Mouse (Mus musculus): Measurements from ENCODE around the gene Pde6h. TPM values are rescaled to one million over a fixed set of nuclear protein-coding genes. Genes with fewer than 3 reads are reported as not detected.

The Pde6h gene
- total RNA-seq, 2 experiments from 2014 or later = 0.04 to 0.11 TPM

GRCm38 (mm10) chr6:136939326-136940187 is 15.9 kb downstream of the Pde6h start:
- ATAC-seq (ENCODE audit: poor library complexity, severe bottlenecking) = peak; percentile 52

GRCm38 (mm10) chr6:136940188-136940960 is 16.7 kb downstream of the Pde6h start:
- ATAC-seq (ENCODE audit: poor library complexity, severe bottlenecking) = 0 out of 2 replicates have a peak, but pooled peaks have one; percentile 0

- peak; percentile 33 for ATAC-seq (ENCODE audit: poor library complexity, severe bottlenecking)
Measured at GRCm38 (mm10) chr6:136941051-136942021, 17.7 kb downstream of the Pde6h start, which contains the start of gene Arhgdib. Arhgdib (minus strand) TSS chr6:136941899.

DNA sequence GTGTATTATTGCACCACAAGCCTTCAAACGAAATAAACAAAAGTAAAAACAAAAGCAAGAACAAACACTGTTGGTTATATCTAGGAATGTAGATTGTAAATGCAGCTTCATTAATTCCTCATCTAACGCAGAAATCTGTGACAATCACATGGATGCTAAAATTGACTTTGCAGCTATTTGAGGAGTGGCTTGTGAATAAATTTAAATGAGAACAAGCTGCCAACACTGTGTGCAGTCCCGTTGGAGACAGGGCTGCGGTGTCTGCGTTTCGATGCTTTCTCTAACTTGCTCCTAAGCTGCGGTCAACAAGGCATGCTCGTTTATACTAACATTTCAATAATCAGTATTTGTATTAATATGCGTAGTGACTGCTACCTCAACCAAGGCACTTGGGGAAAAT is 18.6 kb downstream of the Pde6h start:
- no peak for ATAC-seq (ENCODE audit: poor library complexity, severe bottlenecking)

GRCm38 (mm10) chr6:136943392-136943791 is 19.8 kb downstream of the Pde6h start:
- 0 out of 2 replicates have a peak, but pooled peaks have one; percentile 0 for ATAC-seq (ENCODE audit: poor library complexity, severe bottlenecking)

DNA sequence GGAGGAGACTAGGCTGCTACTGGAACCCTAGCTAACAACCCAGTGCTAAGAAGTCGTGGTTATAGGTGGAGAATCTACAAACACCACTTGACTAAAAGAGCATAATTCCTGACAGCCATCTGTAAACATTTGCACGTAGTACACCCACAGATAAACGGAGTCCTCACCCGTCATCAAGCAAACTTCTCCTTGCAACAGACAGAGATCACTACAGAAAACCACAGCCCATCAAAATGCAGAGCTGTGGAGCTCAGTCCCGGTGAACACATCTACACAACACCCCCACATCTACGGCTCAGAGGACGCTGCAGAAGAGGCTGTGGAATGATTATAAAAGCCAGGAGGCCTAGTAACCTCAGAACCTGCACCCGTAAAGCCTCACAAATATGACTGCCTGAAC is 20.9 kb downstream of the Pde6h start:
- ATAC-seq (ENCODE audit: poor library complexity, severe bottlenecking) = no peak

- peak; percentile 87 for ATAC-seq (ENCODE audit: poor library complexity, severe bottlenecking)
Measured at GRCm38 (mm10) chr6:136946241-136946640, 22.6 kb downstream of the Pde6h start.

DNA sequence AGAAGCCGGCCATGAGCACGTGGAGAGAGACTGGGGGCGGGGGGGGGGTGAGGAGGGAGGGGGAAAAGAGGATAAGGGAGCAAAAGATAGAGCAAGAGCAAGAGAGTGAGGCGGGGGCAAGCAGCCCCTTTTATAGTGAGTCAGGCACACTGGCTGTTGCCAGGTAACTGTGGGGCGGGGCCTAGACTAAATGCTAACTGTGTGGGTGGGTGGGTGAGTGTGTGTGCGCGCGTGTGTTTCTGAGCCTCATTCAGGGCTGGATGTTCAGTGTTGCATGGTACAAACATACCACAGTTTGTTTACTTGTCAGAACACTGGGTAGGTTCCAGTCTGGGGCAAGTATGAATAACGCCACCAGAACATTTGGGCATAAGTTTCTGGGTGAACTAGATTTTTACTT is 23.3 kb downstream of the Pde6h start:
- no peak for ATAC-seq (ENCODE audit: poor library complexity, severe bottlenecking)

GRCm38 (mm10) chr6:136947716-136948115 is 24.1 kb downstream of the Pde6h start:
- no peak for ATAC-seq (ENCODE audit: poor library complexity, severe bottlenecking)

GRCm38 (mm10) chr6:136950171-136950570 is 26.5 kb downstream of the Pde6h start:
- ATAC-seq (ENCODE audit: poor library complexity, severe bottlenecking) = no peak

- ATAC-seq (ENCODE audit: poor library complexity, severe bottlenecking) = no peak
Measured at GRCm38 (mm10) chr6:136952930-136953329, 29.3 kb downstream of the Pde6h start.

GRCm38 (mm10) chr6:136954192-136954591 is 30.6 kb downstream of the Pde6h start:
- no peak for ATAC-seq (ENCODE audit: poor library complexity, severe bottlenecking)

- ATAC-seq (ENCODE audit: poor library complexity, severe bottlenecking) = no peak
Measured at GRCm38 (mm10) chr6:136954715-136955114, 31.1 kb downstream of the Pde6h start.

GRCm38 (mm10) chr6:136955240-136955639 is 31.6 kb downstream of the Pde6h start:
- peak; percentile 67 for ATAC-seq (ENCODE audit: poor library complexity, severe bottlenecking)

DNA sequence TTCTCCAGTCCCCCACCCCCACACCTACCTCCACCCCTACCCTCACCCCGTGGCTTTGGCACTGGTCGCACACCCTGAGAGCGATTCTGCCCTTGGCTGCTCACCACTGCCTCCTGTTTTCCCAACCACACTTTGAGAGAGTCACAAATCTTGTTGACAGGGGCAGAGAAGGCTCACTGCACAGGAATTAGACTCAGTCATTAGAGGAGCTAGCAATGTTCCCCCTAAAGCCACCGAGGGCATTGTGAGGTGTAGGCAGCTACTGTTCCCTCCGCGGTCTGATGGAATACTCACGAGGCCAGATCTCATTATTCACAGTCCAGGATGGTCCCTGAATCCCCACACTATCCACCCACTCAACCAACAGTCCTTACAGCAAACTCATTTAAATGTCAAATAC is 33.4 kb downstream of the Pde6h start:
- no peak for ATAC-seq (ENCODE audit: poor library complexity, severe bottlenecking)

DNA sequence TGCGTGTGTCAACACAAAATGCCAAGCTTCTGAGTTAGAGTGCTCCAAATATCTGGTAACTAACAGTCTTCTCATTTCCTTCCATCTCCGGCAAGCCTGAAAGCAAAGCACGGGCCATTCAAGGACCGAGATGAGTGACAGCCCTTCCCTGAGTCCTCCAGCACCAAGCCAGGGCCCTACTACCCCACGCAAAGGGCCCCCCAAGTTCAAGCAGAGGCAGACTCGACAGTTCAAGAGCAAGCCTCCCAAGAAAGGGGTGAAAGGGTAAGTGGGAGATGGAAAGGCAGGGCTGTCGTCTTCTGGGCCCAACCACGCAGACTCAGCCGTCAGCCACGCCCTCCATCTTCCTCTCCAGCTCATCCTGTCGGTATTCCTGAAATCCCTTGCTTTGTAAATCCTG is 35.5 kb downstream of the Pde6h start:
- no peak for ATAC-seq (ENCODE audit: poor library complexity, severe bottlenecking)

DNA sequence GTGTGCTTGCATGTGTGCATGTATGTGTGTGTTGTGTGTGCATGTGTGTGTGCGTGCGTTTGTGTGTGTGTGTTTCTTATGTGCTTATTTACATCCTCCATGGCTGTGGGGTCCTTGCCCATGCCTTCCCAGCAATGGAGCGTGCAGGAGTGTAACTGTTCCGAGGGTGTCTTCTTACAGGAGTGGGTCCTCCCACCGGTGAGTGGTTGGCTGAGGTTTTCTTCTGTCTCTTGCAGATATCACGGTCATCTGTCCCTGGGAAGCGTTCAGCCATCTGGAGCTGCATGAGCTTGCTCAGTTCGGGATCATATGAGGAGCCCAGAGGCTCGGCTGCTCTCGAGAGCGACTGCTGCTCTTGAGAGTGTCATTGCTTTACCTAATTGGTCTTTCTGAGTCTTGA is 39.3 kb downstream of the Pde6h start:
- no peak for ATAC-seq (ENCODE audit: poor library complexity, severe bottlenecking)

- ATAC-seq (ENCODE audit: poor library complexity, severe bottlenecking) = peak; percentile 72
Measured at GRCm38 (mm10) chr6:136964609-136965510, 41.2 kb downstream of the Pde6h start.

- ATAC-seq (ENCODE audit: poor library complexity, severe bottlenecking) = peak; percentile 25
Measured at GRCm38 (mm10) chr6:136965912-136966311, 42.3 kb downstream of the Pde6h start.
